Mouse (Mus musculus): Measurements from ENCODE around the gene Itpr1.

DNA sequence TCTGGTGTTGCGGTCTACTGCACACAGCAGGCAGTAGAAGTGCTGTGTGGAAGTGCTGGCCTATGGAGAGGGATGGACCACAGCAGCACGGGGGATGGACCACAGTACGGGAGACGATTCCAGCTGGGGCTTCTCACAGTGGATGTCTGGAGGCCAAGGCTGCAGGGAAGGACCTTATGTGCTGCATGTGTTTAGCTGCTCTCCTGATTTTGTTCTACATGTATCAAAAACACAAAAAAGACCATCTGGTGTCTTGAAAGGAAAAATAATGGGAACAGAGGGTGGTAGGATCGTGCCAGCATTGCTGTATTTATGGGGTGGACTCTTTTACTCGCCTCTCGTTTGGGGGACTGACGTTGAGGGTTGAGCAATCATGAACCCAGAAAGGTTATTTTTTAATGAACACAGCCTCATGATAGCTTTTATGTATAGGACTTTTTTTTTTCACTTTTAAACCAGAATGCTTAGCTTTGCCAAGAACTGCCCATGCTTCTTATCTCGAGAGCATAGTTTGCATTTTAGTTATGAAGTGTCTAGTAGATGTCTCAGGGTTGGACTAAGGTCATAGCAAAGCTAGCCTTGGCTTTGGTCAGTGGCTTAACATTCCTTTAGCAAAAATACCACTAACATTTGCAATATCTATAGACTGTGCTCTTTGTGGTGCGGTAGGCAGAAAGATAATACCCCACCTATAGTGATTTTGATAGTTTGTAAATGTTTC, 61.6 kb downstream of the Itpr1 start:
- TF ChIP-seq CTCF (IDR thresholded peaks at IDR 0.05; ENCODE audit: extremely low read depth, insufficient read length, insufficient replicate concordance, low read depth, low read length) (no peak), POLR2A (IDR thresholded peaks at IDR 0.05; ENCODE audit: low read depth, low read length) (no peak)
